ENCODE assay signal across 8 mouse cellular contexts in genomic region chr11:5260942-5261459, GRCm38 (mm10). TPM values are rescaled to one million over a fixed set of nuclear protein-coding genes. Genes with fewer than 3 reads are reported as not detected.
A peak's percentile ranks its signal among the peaks of the same experiment; 100 is the strongest.
DNase-seq lines count a peak whose midpoint lies in the region; ATAC-seq and TF ChIP-seq lines count a peak whose summit lies in the region.

No protein-coding gene starts in this region.

- no peak for TF ChIP-seq POLR2A in thymus, adult 2 months (IDR thresholded peaks at IDR 0.05; ENCODE audit: control insufficient read depth, extremely low read depth, insufficient read depth, low read length, poor library complexity)

- ATAC-seq in hindbrain, embryonic 12.5 days (ENCODE audit: low FRiP score) = peak; percentile 57
- peak; percentile 45 for ATAC-seq in midbrain, embryonic 15.5 days (replicated peaks)

- peak overlapping the region; percentile 65 for H3K4me2 ChIP-seq in hindbrain, embryonic 12.5 days (replicated peaks)
- H3K4me2 ChIP-seq in midbrain, embryonic 15.5 days = peak overlapping the region; percentile 79

- peaks cover 39% of the 10 kb centered on the region for H3K4me1 ChIP-seq in forebrain, embryonic 10.5 days
- H3K4me1 ChIP-seq in hindbrain, embryonic 12.5 days = peaks cover 18% of the 10 kb centered on the region
- peaks cover 15% of the 10 kb centered on the region for H3K4me1 ChIP-seq in midbrain, embryonic 15.5 days
- peaks cover 30% of the 10 kb centered on the region for H3K4me1 ChIP-seq in thymus, adult 2 months (replicated peaks; ENCODE audit: control insufficient read depth, insufficient read depth, low read length)

- peaks cover 32% of the 10 kb centered on the region for H3K27me3 ChIP-seq in forebrain, embryonic 10.5 days (ENCODE audit: poor library complexity, severe bottlenecking)
- H3K27me3 ChIP-seq in hindbrain, embryonic 12.5 days = peaks cover 6% of the 10 kb centered on the region; the same call in 1 of the 2 replicates
- 0 out of 2 replicates have a peak, but pooled peaks cover 3% of the 10 kb centered on the region for H3K27me3 ChIP-seq in midbrain, embryonic 15.5 days (replicated peaks)
- no peaks in the 10 kb centered on the region for H3K27me3 ChIP-seq in thymus, adult 2 months (ENCODE audit: control insufficient read depth, insufficient read depth, low read length)

- H3K27ac ChIP-seq in forebrain, embryonic 10.5 days = peak overlapping the region; percentile 92
- H3K27ac ChIP-seq in hindbrain, embryonic 12.5 days = peak overlapping the region; percentile 70
- H3K27ac ChIP-seq in midbrain, embryonic 15.5 days = 0 out of 2 replicates have a peak overlapping the region, but pooled peaks have one; percentile 21
- H3K27ac ChIP-seq in thymus, adult 2 months (ENCODE audit: control insufficient read depth, insufficient read depth, low read length) = peak overlapping the region; percentile 85

- peak; percentile 64 to 86 for DNase-seq in adrenal gland, adult (ENCODE audit: inconsistent age in 2 of 2, low spot score in 1 of 2)
- DNase-seq in adrenal gland, postnatal 4 days (ENCODE audit: low spot score in 2 of 2) = no peak
- peak; percentile 75 for DNase-seq in adrenal gland, postnatal 14 days
- DNase-seq in forebrain, embryonic 10.5 days (ENCODE audit: extremely low spot score, low spot score) = peak; percentile 58
- DNase-seq in liver = peak; percentile 19
- DNase-seq in thymus, adult 2 months = peak; percentile 58

- no peak for TF ChIP-seq CTCF in thymus, adult 2 months (IDR thresholded peaks at IDR 0.05; ENCODE audit: borderline replicate concordance, control insufficient read depth, extremely low read depth, insufficient read depth, low read length, poor library complexity)

- H3K4me3 ChIP-seq in forebrain, embryonic 10.5 days = peak overlapping the region; percentile 95
- peak overlapping the region; percentile 88 for H3K4me3 ChIP-seq in hindbrain, embryonic 12.5 days
- peak overlapping the region; percentile 90 for H3K4me3 ChIP-seq in midbrain, embryonic 15.5 days
- peak overlapping the region; percentile 98 for H3K4me3 ChIP-seq in thymus, adult 2 months (ENCODE audit: control insufficient read depth, insufficient read depth, low read length)

- H3K9me3 ChIP-seq in forebrain, embryonic 10.5 days = no peaks in the 10 kb centered on the region
- H3K9me3 ChIP-seq in hindbrain, embryonic 12.5 days (replicated peaks) = no peaks in the 10 kb centered on the region
- no peaks in the 10 kb centered on the region for H3K9me3 ChIP-seq in midbrain, embryonic 15.5 days

- no peaks in the 10 kb centered on the region for H3K36me3 ChIP-seq in forebrain, embryonic 10.5 days (replicated peaks)
- H3K36me3 ChIP-seq in hindbrain, embryonic 12.5 days = no peaks in the 10 kb centered on the region
- H3K36me3 ChIP-seq in midbrain, embryonic 15.5 days (replicated peaks) = no peaks in the 10 kb centered on the region
- H3K36me3 ChIP-seq in thymus, adult 2 months (ENCODE audit: control insufficient read depth, insufficient read depth, low read length) = no peaks in the 10 kb centered on the region

- peak overlapping the region; percentile 88 for H3K9ac ChIP-seq in hindbrain, embryonic 12.5 days
- H3K9ac ChIP-seq in midbrain, embryonic 15.5 days = peak overlapping the region; percentile 56

- 1% methylated on average over 42 of the region's 42 CpGs for WGBS in forebrain, embryonic 10.5 days
- 2% methylated on average over 42 of the region's 42 CpGs for WGBS in hindbrain, embryonic 12.5 days
- WGBS in midbrain, embryonic 15.5 days = under 1% methylated on average over 39 of the region's 42 CpGs
- 2% methylated on average over 42 of the region's 42 CpGs for WGBS in thymus, adult 2 months

RNA-seq across cellular contexts. Expression of gene Kremen1, which starts 0.4 kb away (rescaled TPM):
- 10 to 100 TPM; 26.9 to 27.2 TPM for total RNA-seq in adrenal gland, postnatal 4 days (2021)
- 17.2 and 19.8 TPM in 2 replicates for total RNA-seq in adrenal gland, postnatal 14 days (2021)
- polyA plus RNA-seq in forebrain, embryonic 10.5 days (2016; fragmentation: Nextera tagmentation; extraction: Ambion mirVana) = 11.4 TPM in 2 replicates
- polyA plus RNA-seq in hindbrain, embryonic 12.5 days (2016; fragmentation: Nextera tagmentation; extraction: Ambion mirVana) = 17.8 and 18.1 TPM in 2 replicates
- 5.2 and 6.0 TPM in 2 replicates for polyA plus RNA-seq in midbrain, embryonic 15.5 days (2015; fragmentation: Nextera tagmentation; extraction: Ambion mirVana)
- polyA plus RNA-seq in thymus, adult 2 months (2012; rRNA removed) = 170 and 197 TPM in 2 replicates

Comparison
In these comparisons a context has a peak if more than half of its experiments do, and no peak if none do; other contexts are left out.
1. DNase-seq: peak in adrenal gland, adult (2 of 2), adrenal gland, postnatal 14 days (single experiment), forebrain, embryonic 10.5 days (single experiment), liver (single experiment) and thymus, adult 2 months (single experiment); none in adrenal gland, postnatal 4 days (0 of 2).
2. H3K27ac ChIP-seq: peak in every context shown above with its lines; median percentile 92 in forebrain, embryonic 10.5 days; 85 in thymus, adult 2 months; 70 in hindbrain, embryonic 12.5 days; 21 in midbrain, embryonic 15.5 days.
3. Peak in every context shown above with its lines, with median percentiles within 50 percentile points of each other: H3K4me3 ChIP-seq.